Mouse (Mus musculus) stomach, postnatal 0 days (tissue): ENCODE measurements around the gene Arhgap24. TPM values are rescaled to one million over a fixed set of nuclear protein-coding genes. Genes with fewer than 3 reads are reported as not detected.

Experiments
- ATAC-seq: fragments of 200-750 bp; cut with Nextera tagmentation; 2 replicates; pipeline ENCODE4 v1.8.0; 2017; ENCODE audit not compliant: low FRiP score, low TSS enrichment
- DNase-seq: peaks from one replicate; pipeline ENCODE4 v3.0.0-alpha.2; 2016; ENCODE audit warnings: low spot score
- H3K27ac ChIP-seq: fragments of 300-500 bp; sonication (generic); replicated peaks from 2 replicates; pipeline ENCODE4 v1.5.1; 2014; ENCODE audit warnings: mild to moderate bottlenecking, control low read depth
- H3K27me3 ChIP-seq: fragments of 300-500 bp; sonication (generic); 2 replicates; pipeline ENCODE4 v1.6.1; 2014; ENCODE audit warnings: low read length; ENCODE audit not compliant: control insufficient read depth, insufficient read depth
- H3K36me3 ChIP-seq: fragments of 300-500 bp; sonication (generic); 2 replicates; pipeline ENCODE4 v1.6.1; 2014; ENCODE audit warnings: low read length, mixed read lengths; ENCODE audit not compliant: control insufficient read depth, insufficient read depth
- H3K4me1 ChIP-seq: fragments of 300-500 bp; sonication (generic); replicated peaks from 2 replicates; pipeline ENCODE4 v1.6.1; 2014; ENCODE audit warnings: antibody characterized with exemption; ENCODE audit not compliant: control insufficient read depth, insufficient read depth
- H3K4me2 ChIP-seq: fragments of 300-500 bp; sonication (generic); replicated peaks from 2 replicates; pipeline ENCODE4 v1.6.1; 2014; ENCODE audit warnings: low read depth, mild to moderate bottlenecking, control low read depth, moderate library complexity
- H3K4me3 ChIP-seq: fragments of 300-500 bp; sonication (generic); 2 replicates; pipeline ENCODE4 v1.5.1; 2014; ENCODE audit warnings: low read depth, low read length, control low read depth
- H3K9ac ChIP-seq: fragments of 300-500 bp; sonication (generic); 2 replicates; pipeline ENCODE4 v1.6.1; 2014; ENCODE audit warnings: mild to moderate bottlenecking, low read length, control low read depth, mixed read lengths
- H3K9me3 ChIP-seq: fragments of 300-500 bp; sonication (generic); 2 replicates; pipeline ENCODE4 v1.6.1; 2016; ENCODE audit warnings: low read length; ENCODE audit not compliant: control insufficient read depth
- CTCF ChIP-seq: IDR thresholded peaks from 2 replicates; pipeline ENCODE4 v1.5.1; 2016; ENCODE audit warnings: antibody characterized with exemption, low read depth, mild to moderate bottlenecking, moderate library complexity
- EP300 ChIP-seq: optimal IDR thresholded peaks from 2 replicates; pipeline ENCODE3; 2016; ENCODE audit warnings: antibody characterized with exemption
- WGBS: fragments of 180-500 bp; shearing (Covaris S2); extraction: QIAGEN DNeasy Blood & Tissue Kit; methylation state at CpG from one replicate; pipeline ENCODE4 v1.1.7; 2014; 5-methylcytosine and 5-hydroxymethylcytosine counted together
- polyA plus RNA-seq: library from polyadenylated mRNA; unstranded; fragments of >200 nt; fragmentation: Nextera tagmentation; extraction: Ambion mirVana; gene quantifications from 2 replicates; pipeline ENCODE4 v1.2.1, GENCODE M21; 2015

Arhgap24 gene
- polyA plus RNA-seq: 24.4 and 24.5 TPM in 2 replicates

DNA sequence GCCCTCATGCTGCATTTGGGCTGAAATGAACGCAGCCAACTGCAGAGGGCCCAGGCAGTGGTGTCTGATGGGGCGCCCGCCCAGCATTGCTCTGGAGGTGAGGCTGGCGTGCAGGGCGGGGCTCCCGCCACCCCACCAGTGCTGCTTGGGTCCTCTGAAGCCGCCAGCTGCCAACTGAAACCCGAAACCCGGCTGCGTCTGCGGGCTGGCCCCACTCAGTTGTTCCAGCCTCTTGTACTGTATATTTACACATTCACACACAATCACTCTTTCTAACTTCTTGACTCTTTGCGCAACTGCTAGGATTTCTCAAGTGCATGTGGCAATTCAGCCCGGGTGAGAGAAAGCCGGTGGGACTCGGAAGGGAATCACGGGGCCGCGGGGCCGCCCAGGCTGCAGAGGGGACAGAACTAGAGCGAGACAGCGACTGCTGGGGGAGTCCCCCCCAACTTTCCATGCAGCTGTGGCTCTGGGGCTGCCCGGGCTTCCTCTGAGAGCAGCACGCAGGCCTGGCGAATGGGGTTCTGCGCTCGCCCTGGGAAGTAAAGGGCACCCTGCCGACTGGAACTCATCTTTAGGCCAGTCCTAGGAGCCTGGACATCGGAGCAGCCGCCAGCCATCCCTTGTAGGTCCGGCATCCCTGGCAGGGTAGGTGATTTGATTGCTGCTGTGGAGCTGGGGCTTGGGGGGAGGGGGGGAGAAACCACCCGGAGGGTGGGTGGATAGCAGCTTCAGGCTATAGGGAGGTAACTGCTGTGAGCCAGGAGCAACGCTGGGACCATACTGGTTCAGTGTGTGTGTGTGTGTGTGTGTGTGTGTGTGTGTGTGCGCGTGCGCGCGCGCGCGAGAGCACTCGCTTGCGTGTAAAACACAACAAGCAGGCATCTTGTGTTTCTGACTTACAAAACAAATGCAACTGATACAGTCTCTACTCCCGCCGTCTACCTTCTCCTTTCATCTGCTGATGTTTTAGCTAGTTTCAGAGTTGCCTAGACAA lies at the start of gene Arhgap24:
Gene Arhgap24, plus strand, starts transcription at position 177 of the 997 bp plus-strand sequence.
- no peaks in the 10 kb centered on the region for H3K9me3 ChIP-seq
- peak; percentile 93 for DNase-seq

DNA sequence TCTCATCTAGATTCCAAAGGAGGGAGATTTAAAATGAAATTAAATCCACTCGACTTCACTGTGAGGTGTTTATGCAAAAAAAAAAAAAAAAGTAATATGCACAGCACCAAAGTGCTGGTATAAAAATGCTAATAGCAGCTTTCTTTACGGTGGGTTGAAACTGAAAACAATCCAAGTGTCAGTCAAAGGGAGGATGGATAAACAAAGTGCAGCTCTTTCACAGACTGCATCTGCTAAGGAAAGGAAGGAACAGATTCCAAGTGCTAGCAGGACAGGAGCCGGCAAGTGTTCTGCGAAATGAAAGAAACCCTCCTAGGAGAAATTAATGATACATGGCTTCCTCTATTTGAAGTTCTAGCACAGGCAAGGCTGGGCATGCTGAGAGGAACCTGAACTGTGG lies 47.0 kb upstream of the Arhgap24 start:
- H3K27ac ChIP-seq: no peak overlapping the region
- no peak overlapping the region for H3K9ac ChIP-seq
- DNase-seq (no peak), ATAC-seq (no peak)
- H3K9me3 ChIP-seq: no peaks in the 10 kb centered on the region
- peak overlapping the region; percentile 1; the same call in 1 of the 2 replicates for H3K4me2 ChIP-seq
- no peak overlapping the region for H3K4me3 ChIP-seq
- no peaks in the 10 kb centered on the region for H3K27me3 ChIP-seq
- 21% methylated on average over 4 of the region's 4 CpGs for WGBS
- H3K4me1 ChIP-seq: 0 out of 2 replicates have a peak, but pooled peaks cover 3% of the 10 kb centered on the region
- H3K36me3 ChIP-seq: no peaks in the 10 kb centered on the region
- no peak for TF ChIP-seq EP300
- TF ChIP-seq CTCF: no peak

More for the DNA sequence above, at the start of gene Arhgap24:
- H3K9ac ChIP-seq: peak within 1 kb of the TSS; percentile 87
- H3K36me3 ChIP-seq: no peaks in the 10 kb centered on the region
- H3K4me3 ChIP-seq: peak within 1 kb of the TSS; percentile 66
- peak within 1 kb of the TSS; percentile 85 for H3K4me2 ChIP-seq
- H3K4me1 ChIP-seq: no peaks in the 10 kb centered on the region
- TF ChIP-seq CTCF: peak; percentile 38; the same call in 1 of the 2 replicates
- TF ChIP-seq EP300: peak; percentile 26
- no peaks in the 10 kb centered on the region for H3K27me3 ChIP-seq
- 2% methylated on average over 42 of the region's 44 CpGs for WGBS
- peak; percentile 95 for ATAC-seq
- H3K27ac ChIP-seq: peak within 1 kb of the TSS; percentile 99

DNA sequence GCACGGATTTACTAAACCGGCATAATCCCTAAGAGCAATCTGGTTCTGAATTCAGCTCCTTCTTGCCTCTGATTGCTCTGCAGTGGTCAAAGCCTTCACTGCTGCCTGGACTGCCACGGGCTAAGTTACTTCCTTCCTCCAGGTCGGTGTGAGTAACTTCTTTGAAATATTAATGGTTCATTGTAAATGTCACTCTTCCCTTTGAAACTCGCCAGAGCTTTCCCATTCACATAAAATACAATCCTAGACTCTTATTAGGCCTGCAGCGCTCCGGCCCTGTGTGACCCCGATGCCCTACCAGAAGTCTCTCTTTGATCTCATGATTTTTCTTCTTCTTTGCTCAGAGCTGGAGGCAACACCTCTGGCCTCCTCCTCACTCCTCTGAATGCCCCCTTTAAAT lies 44.6 kb upstream of the Arhgap24 start:
- TF ChIP-seq EP300 (no peak), CTCF (no peak)
- DNase-seq (no peak), ATAC-seq (no peak)
- WGBS: 74% methylated on average over 8 of the region's 8 CpGs
- Histone ChIP-seq H3K4me3 (no peak overlapping the region), H3K4me2 (no peak overlapping the region), H3K9me3 (no peaks in the 10 kb centered on the region), H3K27me3 (no peaks in the 10 kb centered on the region), H3K36me3 (no peaks in the 10 kb centered on the region), H3K27ac (no peak overlapping the region), H3K4me1 (0 out of 2 replicates have a peak, but pooled peaks cover 3% of the 10 kb centered on the region), H3K9ac (no peak overlapping the region)

DNA sequence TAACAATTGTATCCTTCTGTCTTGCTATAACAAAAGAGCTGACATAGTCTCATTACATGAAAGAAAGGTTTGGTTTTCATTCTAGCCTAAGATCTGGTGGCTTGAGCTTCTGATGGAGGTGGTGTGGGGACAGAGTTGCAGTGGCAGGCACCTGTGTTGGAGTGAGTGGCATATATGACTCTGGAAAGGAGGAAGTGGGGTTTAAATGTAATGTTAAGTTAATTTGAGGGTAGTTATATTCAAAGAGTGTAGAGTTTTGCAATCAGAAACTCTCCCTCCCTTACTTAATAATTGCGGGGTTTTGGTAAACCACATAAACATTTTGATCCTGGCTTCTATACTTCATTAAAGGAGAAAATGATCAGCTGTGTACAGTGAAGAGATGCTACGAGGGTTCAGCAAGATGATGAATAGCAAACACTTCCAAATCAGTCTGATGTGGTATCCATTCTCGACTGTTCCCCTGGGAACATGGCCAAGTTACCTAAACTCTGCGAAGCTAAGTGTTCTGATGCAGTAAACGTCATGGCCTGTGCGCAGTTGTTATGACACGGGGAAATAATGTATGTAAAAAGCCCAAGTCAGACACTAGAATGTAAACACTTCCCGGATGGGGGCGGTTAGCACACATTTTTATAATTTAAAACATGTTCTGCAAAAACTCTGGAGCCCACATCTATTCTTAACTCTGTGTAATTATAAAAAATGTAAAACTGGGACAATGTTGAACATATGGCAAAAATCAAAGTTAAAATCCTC lies 41.9 kb upstream of the Arhgap24 start:
- ATAC-seq: no peak
- no peak overlapping the region for H3K27ac ChIP-seq
- 40% methylated on average over 9 of the region's 9 CpGs for WGBS
- H3K9ac ChIP-seq: no peak overlapping the region
- DNase-seq: no peak
- H3K4me2 ChIP-seq: no peak overlapping the region
- no peaks in the 10 kb centered on the region for H3K27me3 ChIP-seq
- no peak overlapping the region for H3K4me3 ChIP-seq
- no peaks in the 10 kb centered on the region for H3K4me1 ChIP-seq
- no peak for TF ChIP-seq CTCF
- no peak for TF ChIP-seq EP300
- H3K36me3 ChIP-seq: no peaks in the 10 kb centered on the region
- H3K9me3 ChIP-seq: no peaks in the 10 kb centered on the region

DNA sequence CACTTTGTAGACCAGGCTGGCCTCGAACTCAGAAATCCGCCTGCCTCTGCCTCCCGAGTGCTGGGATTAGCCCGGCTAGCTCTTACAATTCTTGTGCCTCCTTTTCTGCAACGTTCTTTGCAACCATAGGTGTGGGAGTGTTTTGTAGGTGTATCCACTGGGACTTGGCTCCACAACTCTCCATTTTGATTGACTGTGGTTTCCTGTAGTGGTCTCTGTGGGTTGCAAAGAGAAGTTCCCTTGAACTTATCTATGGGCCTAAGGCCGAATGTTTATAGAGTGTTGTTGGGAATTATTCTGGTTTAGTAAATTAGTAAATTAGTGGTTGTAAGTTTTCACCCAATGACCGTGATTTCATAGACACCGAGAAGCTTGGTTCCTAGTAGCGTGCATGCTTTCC lies 33.8 kb upstream of the Arhgap24 start:
- Histone ChIP-seq H3K4me2 (no peak overlapping the region), H3K4me1 (no peaks in the 10 kb centered on the region), H3K9me3 (no peaks in the 10 kb centered on the region), H3K9ac (no peak overlapping the region), H3K27ac (no peak overlapping the region), H3K4me3 (no peak overlapping the region), H3K36me3 (no peaks in the 10 kb centered on the region), H3K27me3 (no peaks in the 10 kb centered on the region)
- no peak for DNase-seq
- TF ChIP-seq CTCF: no peak
- no peak for TF ChIP-seq EP300
- WGBS: 95% methylated on average over 9 of the region's 9 CpGs
- no peak for ATAC-seq
